In genomic region chr10:119043069-119043468, GRCm38 (mm10) we compare ENCODE assay signal across 29 mouse cellular contexts.
DNase-seq lines count a peak whose midpoint lies in the region; ATAC-seq and TF ChIP-seq lines count a peak whose summit lies in the region.
"Had no signal": no experiment of that assay in that cellular context is flagged by ENCODE, and none has a peak within 500 bp of the region (broad histone marks: within the 10 kb centered on the region; RNA-seq: fewer than 3 reads in every experiment).

No protein-coding gene starts in this region.

- no peaks in the 10 kb centered on the region for H3K27me3 ChIP-seq in lung, embryonic 16.5 days (ENCODE audit: control insufficient read depth, insufficient read depth, low read depth, low read length)
- H3K27me3 ChIP-seq in intestine, postnatal 0 days (replicated peaks; ENCODE audit: control insufficient read depth, insufficient read depth, low read length), result no peaks in the 10 kb centered on the region
- H3K27me3 ChIP-seq in stomach, embryonic 15.5 days (replicated peaks), result no peaks in the 10 kb centered on the region
- H3K27me3 ChIP-seq: embryonic facial prominence, embryonic 13.5 days; forebrain, embryonic 13.5 days; hindbrain, embryonic 13.5 days had no signal

- no peak overlapping the region for H3K4me3 ChIP-seq in lung, embryonic 16.5 days (ENCODE audit: low read length)
- H3K4me3 ChIP-seq in intestine, postnatal 0 days (ENCODE audit: low read depth, low read length), result no peak overlapping the region
- no peak overlapping the region for H3K4me3 ChIP-seq in stomach, embryonic 15.5 days (replicated peaks)
- no peak overlapping the region for H3K4me3 ChIP-seq in left cerebral cortex, adult 2 months
- H3K4me3 ChIP-seq: embryonic facial prominence, embryonic 10.5 days; embryonic facial prominence, embryonic 13.5 days; erythroblast, embryonic 14.5 days; forebrain, embryonic 10.5 days; forebrain, embryonic 13.5 days; gastrocnemius, adult 2 months; hindbrain, embryonic 10.5 days; hindbrain, embryonic 13.5 days had no signal

- H3K36me3 ChIP-seq in lung, embryonic 16.5 days (ENCODE audit: control insufficient read depth, insufficient read depth, low read length), result no peaks in the 10 kb centered on the region
- no peaks in the 10 kb centered on the region for H3K36me3 ChIP-seq in intestine, postnatal 0 days (ENCODE audit: control insufficient read depth, insufficient read depth)
- H3K36me3 ChIP-seq in stomach, embryonic 15.5 days, result no peaks in the 10 kb centered on the region
- H3K36me3 ChIP-seq: embryonic facial prominence, embryonic 10.5 days; embryonic facial prominence, embryonic 13.5 days; forebrain, embryonic 10.5 days; hindbrain, embryonic 10.5 days; hindbrain, embryonic 13.5 days had no signal

- WGBS in lung, embryonic 16.5 days, result 81% methylated on average over 7 of the region's 7 CpGs
- WGBS in intestine, postnatal 0 days, result 65% methylated on average over 7 of the region's 7 CpGs
- WGBS in stomach, embryonic 15.5 days, result 78% methylated on average over 7 of the region's 7 CpGs

- no peaks in the 10 kb centered on the region for H3K9me3 ChIP-seq in lung, embryonic 16.5 days (ENCODE audit: control insufficient read depth, low read length)
- no peaks in the 10 kb centered on the region for H3K9me3 ChIP-seq in intestine, postnatal 0 days (ENCODE audit: control insufficient read depth)
- no peaks in the 10 kb centered on the region for H3K9me3 ChIP-seq in stomach, embryonic 15.5 days
- H3K9me3 ChIP-seq: embryonic facial prominence, embryonic 10.5 days; embryonic facial prominence, embryonic 13.5 days; forebrain, embryonic 10.5 days; forebrain, embryonic 13.5 days; hindbrain, embryonic 10.5 days; hindbrain, embryonic 13.5 days had no signal

- no peak overlapping the region for H3K27ac ChIP-seq in lung, embryonic 16.5 days (ENCODE audit: low read length)
- H3K27ac ChIP-seq in intestine, postnatal 0 days (ENCODE audit: low read depth, low read length), result no peak overlapping the region
- H3K27ac ChIP-seq in stomach, embryonic 15.5 days, result no peak overlapping the region
- no peak overlapping the region for H3K27ac ChIP-seq in left cerebral cortex, adult 2 months
- H3K27ac ChIP-seq: embryonic facial prominence, embryonic 10.5 days; embryonic facial prominence, embryonic 13.5 days; forebrain, embryonic 10.5 days; forebrain, embryonic 13.5 days; gastrocnemius, adult 2 months; hindbrain, embryonic 10.5 days; hindbrain, embryonic 13.5 days had no signal

- no peak for DNase-seq in lung, postnatal 10 days
- peak; percentile 73 for DNase-seq in fat pad, adult 2 months (ENCODE audit: extremely low read depth, low read depth, low spot score)
- DNase-seq in frontal cortex, postnatal 36 days (ENCODE audit: low spot score in 2 of 2), result no peak
- no peak for DNase-seq in left cerebral cortex, adult 2 months (ENCODE audit: extremely low spot score in 1 of 2, low spot score in 2 of 2)
- no peak for DNase-seq in heart, postnatal 25 days (ENCODE audit: low spot score)
- DNase-seq: adrenal gland, adult 8-10 months; adrenal gland, postnatal 25 days; cerebellum, adult 11-12 months; cerebellum, adult 8-10 months; cerebellum, postnatal 10 days; cerebellum, postnatal 36 days; embryo, embryonic 11 days; gastrocnemius, adult 2 months; gastrocnemius, postnatal 14 days; heart, adult 11 months; heart, postnatal 36 days had no signal

- 0 out of 2 replicates have a peak, but pooled peaks have one; percentile 41 for ATAC-seq in lung, embryonic 16.5 days (ENCODE audit: low read depth)
- peak; percentile 36; the same call in 1 of the 2 replicates for ATAC-seq in intestine, postnatal 0 days
- ATAC-seq in stomach, embryonic 15.5 days (ENCODE audit: insufficient read depth, low FRiP score, low read depth), result peak; percentile 41; the same call in 1 of the 2 replicates
- ATAC-seq: CD4-positive, CD25-positive, alpha-beta regulatory T cell, adult 4 months; forebrain, embryonic 13.5 days; forebrain, embryonic 16.5 days had no signal

- no peak overlapping the region for H3K4me2 ChIP-seq in lung, embryonic 16.5 days (ENCODE audit: low read depth, low read length)
- H3K4me2 ChIP-seq in intestine, postnatal 0 days (replicated peaks; ENCODE audit: low read depth), result no peak overlapping the region
- H3K4me2 ChIP-seq in stomach, embryonic 15.5 days, result no peak overlapping the region
- H3K4me2 ChIP-seq: embryonic facial prominence, embryonic 13.5 days; forebrain, embryonic 13.5 days; heart, embryonic 11.5 days; hindbrain, embryonic 13.5 days had no signal

- H3K9ac ChIP-seq in lung, embryonic 16.5 days (ENCODE audit: low read length), result no peak overlapping the region
- H3K9ac ChIP-seq in intestine, postnatal 0 days (ENCODE audit: low read depth, low read length), result no peak overlapping the region
- H3K9ac ChIP-seq in stomach, embryonic 15.5 days, result no peak overlapping the region
- H3K9ac ChIP-seq: embryonic facial prominence, embryonic 13.5 days; forebrain, embryonic 13.5 days; hindbrain, embryonic 13.5 days had no signal

- peaks cover 3% of the 10 kb centered on the region; the same call in 1 of the 2 replicates for H3K4me1 ChIP-seq in lung, embryonic 16.5 days (replicated peaks; ENCODE audit: control insufficient read depth, insufficient read depth, low read length)
- H3K4me1 ChIP-seq in intestine, postnatal 0 days (replicated peaks; ENCODE audit: control insufficient read depth, insufficient read depth, low read length), result no peaks in the 10 kb centered on the region
- H3K4me1 ChIP-seq in stomach, embryonic 15.5 days, result 0 out of 2 replicates have a peak, but pooled peaks cover 4% of the 10 kb centered on the region
- H3K4me1 ChIP-seq: embryonic facial prominence, embryonic 13.5 days; forebrain, embryonic 13.5 days; hindbrain, embryonic 13.5 days had no signal

- no peak for TF ChIP-seq CTCF in intestine, postnatal 0 days (IDR thresholded peaks at IDR 0.05; ENCODE audit: low read depth)
- TF ChIP-seq CTCF in left cerebral cortex, adult 2 months (IDR thresholded peaks at IDR 0.05), result no peak

- intact Hi-C loops in left cerebral cortex, adult 2 months (cut with DNase I), result no loop called here
- intact Hi-C loops in heart, postnatal 25 days (cut with DNase I), result no loop called here
